Mouse (Mus musculus) kidney, postnatal 36 days (tissue): ENCODE results near the gene Rps28.

ENCODE experiments used
- DNase-seq, 2 experiments: peaks; one replicate each; pipeline ENCODE4 v3.0.0; 2021 to 2022; ENCODE audit warnings: mixed read lengths in 2 of 2

The Rps28 gene

DNA sequence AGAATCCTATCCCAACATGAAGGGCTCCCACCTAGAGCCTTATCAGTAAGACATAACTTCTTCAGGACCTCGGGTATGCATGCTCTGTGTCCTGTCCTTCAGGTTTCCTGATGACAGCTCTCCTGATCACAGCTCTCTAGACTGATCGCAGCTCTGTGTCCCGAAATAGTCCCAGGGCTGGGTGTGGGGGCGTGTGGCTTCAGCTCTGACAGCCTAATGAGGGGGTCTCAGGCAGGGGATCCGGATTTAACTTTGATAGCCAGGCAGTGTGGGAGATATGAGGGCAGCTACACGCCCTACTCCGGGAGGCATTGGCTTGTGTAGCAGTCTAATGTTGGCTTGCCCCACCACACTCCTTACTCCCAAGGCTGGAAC is 13.2 kb downstream of the Rps28 start:
- DNase-seq, result peak in 1 of 2 experiments; percentile 26

DNA sequence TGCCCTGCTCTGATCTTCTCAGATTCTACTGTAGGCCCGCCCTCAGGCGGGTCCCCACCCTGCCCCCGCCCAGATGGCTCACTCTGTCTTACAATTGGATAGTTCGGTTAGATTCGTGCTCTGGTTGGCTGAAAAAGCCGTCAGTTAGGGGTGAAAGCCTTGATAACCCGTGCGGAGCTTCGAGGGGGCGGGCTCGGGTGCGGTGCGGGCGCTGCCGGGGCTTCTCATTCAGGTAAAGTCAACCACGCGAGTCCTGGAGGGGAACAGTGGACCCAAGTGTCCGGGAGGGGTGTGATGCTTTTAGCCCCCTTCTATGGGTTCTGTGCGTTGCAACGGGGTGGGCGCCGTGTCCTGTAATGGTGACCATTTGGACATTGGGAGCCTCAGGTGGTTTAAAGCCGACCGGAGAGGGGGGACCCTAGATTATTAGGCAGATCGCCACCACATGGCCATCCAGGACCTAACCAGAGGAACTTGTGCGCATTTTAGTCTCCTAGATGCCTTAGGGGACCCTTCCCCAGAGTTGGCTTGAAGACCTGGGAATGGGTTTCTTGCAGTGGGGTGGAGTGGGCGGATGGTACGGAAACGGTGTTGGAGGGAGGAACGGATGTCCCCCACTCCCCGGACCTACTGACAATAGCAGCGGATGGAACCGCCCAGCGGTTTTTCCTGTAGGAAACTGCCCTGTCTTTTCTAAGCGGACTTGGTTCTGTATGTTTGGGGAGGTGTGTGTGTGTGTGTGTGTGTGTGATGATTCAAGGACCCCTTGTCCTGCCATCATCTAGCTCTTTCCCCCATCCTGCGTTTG is 13.8 kb downstream of the Rps28 start, which contains the start of gene Kank3:
Gene Kank3, plus strand, starts transcription at position 186 of the 808 bp plus-strand sequence.
- DNase-seq, result peak; percentile 94 to 96

DNA sequence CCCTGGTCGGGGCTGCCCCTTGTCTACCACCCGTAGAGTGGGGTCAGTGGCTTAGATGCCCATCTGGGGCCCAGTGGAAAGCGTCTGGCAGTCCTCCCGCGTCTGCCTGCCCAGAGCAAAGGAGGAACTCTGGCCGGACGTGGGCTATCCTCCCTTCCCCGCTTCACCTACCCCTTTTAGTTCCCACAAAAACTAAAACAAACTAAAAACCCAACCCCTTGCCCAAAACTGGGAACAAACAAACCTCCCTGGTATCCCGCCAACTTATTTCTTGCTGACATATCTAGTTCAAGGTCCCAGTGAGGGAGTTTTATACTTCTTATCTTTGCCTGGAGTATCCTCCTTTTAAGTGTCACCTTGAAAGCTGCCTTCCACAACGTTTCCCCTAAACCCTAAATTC is 16.2 kb downstream of the Rps28 start:
- DNase-seq, result no peak

DNA sequence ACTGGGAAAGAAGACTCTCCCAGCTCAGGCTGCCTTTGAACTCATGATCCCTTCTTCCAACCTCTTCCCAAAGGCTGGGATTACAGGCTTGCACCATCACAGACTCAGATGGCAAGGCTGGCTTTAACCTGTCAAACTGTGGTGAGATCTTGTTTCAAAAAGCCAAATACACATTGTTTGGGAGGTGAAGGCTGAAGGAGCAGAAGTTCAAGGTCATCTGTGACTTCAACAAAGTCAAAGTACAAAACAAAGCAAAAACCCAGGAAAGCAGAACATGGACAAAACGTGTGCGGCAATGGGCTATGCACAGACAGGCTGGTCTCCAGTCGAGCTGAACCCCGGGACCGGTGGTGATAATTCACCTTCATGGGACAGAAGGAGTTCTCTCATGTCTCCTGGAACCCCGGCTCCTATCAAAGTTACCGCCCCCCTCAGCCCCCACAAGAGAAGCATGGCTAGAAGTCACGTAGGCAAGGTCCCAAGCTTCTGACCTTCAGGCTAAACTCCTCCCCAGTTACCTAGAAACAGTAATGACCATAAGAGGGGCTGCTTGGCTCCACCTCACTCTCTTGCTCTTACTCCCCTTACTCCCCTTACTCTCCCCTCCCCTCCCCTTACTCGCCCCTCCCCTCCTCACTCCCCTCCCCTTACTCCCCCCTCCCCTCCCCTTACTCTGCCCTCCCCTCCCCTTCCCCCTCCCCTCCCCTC is 17.0 kb downstream of the Rps28 start:
- DNase-seq, result no peak

DNA sequence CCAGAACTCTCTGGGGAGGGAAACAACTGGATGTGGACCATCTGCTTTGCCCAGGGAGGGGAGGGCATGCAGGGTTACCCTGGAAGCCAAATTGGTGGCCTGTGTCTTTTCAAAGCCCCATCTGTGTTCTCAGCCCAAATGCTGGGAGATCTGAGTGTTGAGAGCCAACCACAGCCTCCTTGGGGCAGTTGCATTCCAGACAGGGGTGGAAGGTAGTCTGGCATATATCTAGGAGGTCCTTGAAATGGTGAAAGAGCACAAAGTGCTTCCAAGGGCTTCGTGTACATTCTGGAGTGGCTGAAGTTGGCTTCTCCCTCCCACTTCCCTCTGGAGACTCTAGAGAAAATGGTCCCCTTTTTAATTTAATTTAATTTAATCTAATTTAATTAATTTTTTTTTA is 19.6 kb downstream of the Rps28 start:
- DNase-seq, result no peak

DNA sequence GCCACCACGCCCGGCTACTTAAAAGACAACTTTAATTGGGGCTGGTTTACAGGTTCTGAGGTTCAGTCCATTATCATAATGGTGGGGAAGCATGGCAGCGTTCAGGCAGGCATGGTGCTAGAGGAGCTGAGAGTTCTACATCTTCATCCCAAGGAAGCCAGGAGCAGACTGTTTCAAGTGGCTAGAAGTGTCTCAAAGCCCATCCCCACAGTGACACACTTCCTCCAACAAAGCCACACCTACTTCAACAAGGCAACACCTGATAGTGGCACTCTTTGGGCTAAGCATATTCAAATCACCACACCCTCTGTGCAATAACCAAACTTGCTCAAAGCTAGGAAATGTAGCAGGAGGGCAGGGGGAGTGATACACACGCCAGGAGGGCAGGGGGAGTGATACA is 20.2 kb downstream of the Rps28 start:
- no peak for DNase-seq

DNA sequence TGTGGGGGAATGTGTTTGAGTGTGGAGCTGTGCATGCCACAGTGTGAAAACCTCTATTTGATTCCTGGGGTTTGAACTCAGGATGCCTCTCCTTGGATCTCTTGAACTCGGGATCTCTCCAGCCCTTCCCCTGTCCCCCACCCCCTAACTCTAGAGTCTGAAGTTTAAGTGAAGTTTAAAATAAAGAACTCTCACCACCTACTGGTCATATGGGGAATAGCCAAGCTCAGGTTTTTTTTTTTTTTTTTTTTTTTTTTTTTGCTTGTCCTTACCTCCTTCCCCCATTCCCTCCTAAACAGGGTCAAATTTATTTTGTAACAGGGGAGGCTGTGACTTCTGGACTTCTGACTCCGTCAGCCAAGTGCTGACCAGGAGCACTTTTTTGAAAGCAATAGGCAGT is 22.1 kb downstream of the Rps28 start:
- no peak for DNase-seq

DNA sequence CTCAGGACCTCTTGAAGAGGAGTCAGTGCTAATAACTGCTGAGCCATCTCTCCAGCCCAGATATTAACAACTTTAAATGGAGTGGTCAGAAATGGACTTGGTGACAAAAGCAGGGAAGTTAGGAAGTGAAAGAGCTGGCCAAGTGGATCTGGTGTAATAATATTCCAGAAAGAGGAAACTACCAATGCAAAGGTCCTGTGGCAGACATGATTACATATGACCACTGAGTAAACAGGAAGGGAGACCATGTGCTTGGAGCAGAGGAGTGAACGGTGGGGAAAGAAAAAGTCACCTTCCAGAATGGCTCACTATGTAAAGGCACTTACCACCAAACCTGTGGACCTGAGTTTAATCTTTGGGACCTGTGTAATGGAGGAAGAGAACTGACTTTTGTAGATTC is 25.1 kb downstream of the Rps28 start:
- DNase-seq, result no peak

DNA sequence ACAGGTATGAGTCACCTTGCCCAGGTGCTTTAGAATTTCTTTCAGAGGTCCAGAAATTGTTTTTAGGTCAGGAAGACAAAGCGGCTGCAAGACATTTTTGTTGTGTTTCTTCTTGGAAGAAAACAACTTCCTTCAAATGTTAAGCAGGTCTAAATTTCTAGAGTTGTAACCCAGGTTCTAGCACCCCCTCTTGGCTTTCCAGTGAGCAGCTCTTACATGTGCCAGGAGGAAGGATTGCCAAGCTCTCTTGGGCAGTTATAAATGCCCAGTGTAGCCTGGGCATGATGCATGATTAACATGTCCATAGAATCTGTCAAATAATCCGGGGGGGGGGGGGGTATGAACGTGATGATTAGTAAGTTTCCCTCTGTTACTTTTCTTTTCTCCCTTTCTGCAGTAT is 26.1 kb downstream of the Rps28 start:
- DNase-seq, result peak; percentile 68 to 79

DNA sequence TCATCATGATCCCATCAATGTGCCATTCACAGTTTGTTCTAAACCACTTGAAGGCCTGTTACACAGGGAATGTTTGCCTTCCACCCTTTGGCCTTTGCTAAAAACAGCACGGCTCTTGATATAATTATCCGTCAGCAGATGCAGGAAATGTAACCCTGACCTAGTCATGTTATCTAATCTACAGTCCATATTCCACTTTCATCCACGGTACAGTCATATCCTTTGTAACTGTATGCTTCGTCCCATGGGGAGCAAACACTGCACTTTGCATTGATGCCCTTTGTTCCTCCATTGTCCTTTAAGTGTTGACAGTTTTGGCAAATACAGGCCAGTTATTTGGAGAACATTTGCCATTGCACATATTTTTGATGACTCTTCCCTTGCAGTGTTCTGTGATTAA is 35.6 kb downstream of the Rps28 start:
- no peak for DNase-seq

DNA sequence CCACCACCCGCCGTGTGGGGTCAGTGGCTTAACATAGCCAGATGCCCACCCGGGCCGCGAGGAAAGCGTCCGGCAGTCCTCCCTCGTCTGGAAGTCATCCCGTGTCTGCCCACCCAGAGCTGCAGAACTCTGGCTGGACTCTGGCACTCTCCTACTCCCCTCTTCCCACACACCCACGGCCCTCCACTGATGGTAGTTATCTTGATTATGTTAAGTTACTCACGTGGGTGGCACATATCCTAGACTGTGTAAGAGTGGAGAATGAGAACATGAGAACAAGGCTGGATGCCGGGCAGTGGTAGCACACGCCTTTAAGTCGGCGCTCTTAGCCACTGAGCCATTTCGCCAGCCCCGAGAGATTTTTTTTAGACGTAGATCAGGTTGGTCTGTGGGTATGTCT is 38.0 kb downstream of the Rps28 start:
- no peak for DNase-seq

DNA sequence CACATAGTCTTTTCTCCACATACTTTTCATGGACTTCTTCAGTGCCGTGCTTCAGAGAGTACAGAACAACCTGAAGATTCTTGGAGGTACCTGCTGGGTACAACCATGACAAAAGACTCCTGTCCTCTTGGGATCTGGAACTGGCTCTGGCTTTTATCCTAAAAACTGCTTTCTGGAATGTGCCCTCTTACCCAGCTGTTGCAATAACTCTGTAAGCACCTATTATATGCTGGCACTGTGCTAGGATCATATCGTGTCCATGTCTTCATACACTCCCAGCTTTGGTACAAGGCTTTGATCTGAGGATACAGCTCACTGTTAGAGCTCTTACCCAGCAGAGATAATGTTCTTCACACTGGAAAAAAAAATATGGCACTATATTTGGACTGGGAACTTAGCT is 39.4 kb downstream of the Rps28 start:
- no peak for DNase-seq

DNA sequence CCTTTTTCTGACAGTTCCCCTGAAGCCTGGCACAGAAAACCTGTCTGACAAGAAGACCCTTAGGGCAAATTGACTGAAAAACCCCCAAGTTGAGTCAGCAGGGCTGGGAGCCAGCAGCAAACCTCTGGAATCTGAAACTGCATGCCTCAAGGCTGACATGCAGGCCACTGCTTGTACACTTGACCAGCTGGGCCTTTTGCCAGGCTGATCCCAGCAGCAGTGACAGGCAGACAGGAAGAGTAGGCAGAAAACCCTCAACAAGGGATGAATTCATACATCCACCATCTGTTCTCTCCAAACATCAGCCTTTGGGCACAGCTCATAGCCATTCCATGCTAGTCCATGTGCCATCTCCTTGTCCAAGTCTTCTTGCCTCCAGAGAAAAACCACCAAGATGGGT is 41.0 kb downstream of the Rps28 start:
- DNase-seq, result peak; percentile 95

DNA sequence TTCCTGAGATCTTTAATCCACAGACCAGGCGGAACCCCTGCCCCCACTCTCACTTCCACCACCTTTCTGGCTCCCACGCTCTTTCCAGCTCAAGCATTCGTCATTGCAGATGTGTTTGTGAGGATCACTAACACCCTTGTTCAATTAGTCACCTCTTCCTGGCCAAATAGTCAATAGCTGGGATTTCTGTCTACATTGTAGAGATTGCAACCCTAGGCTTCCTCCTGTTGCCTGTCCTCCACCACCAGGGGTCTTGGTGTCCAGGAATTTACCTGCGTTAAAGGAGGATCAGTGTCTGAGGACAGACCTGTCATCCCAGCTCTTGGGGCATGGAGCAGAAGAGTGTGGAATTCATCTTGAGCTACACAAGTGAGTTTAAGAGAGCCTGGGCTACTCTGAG is 42.3 kb downstream of the Rps28 start:
- DNase-seq, result no peak

DNA sequence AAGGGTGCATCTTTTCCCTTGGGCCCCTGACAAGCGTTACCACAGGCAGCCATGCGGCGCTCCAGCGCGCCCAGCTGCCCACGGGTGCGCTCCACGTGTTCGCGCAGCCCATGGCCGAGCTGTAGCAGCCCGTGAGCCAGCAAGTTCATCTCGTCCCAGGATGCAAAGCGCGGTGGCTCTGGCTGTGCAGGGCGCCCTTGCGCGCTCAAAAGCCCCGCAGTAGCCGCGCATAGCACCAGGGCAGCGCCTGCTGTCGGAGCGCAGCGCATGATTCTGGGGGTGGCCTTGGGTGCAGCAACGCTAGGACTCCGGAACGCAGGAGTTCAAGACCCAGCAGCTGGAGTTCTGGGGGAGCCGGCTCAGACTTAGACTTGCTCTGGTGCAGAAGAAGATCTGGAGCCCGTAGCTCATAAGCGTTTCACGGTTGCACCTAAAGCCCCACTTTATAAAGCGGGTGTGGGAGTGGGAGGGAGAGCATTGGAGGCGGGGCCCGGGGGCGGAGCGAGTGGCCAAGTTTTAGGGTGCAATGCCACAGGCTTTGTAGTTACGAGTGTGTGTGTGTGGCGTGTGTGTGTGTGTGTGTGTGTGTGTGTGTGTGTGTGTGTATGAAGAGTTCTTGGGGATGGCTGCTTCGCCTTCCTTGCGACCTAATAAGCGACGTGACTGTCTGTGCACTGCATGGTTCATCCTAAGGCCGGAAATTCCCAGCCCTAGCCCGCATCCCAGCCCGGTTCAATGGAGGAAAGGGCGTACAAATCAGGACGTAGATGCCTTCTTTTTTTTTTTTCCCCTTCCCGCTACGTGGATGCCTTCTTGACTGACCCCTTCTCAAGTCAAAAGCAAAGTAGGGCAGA is 43.0 kb downstream of the Rps28 start, which contains the start of gene Angptl4:
Gene Angptl4, minus strand, starts transcription at position 707 of the 854 bp plus-strand sequence.
- DNase-seq, result peak; percentile 85 to 90

DNA sequence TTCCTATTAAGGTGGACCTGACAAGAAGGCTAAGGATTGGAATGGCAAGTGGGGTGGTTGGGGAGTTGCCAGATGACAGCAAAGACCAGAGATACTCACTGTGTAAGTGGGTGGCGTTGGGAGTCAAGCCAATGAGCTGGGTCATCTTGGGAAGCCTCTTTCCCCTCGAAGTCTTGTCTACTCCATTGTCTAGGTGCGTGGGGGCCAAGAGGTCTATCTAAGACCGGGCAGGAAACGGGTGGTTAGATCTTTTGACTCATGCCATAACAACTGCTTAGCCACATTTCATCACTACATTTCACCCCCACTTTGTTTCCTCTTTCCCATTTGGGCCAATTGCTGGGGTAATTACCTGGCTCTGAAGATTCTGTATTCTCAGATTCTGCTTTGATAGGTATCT is 43.9 kb downstream of the Rps28 start:
- peak in 1 of 2 experiments; percentile 64 for DNase-seq

DNA sequence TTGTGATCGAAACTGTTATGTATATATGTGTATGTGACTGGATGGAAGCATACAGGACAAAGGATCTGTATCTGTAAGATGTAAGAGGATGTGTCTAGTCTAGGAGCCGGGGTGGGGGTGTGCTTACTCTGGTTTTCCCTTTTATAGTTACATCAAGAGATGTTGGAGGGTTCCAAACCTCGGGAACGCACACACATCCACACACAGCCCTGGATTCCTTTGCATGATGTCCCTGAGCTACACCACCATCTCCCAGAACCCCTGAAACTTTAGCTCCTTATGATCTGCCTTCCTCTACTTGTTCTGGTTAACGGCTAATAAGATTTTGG is 44.4 kb downstream of the Rps28 start:
- peak in 1 of 2 experiments; percentile 34 for DNase-seq

DNA sequence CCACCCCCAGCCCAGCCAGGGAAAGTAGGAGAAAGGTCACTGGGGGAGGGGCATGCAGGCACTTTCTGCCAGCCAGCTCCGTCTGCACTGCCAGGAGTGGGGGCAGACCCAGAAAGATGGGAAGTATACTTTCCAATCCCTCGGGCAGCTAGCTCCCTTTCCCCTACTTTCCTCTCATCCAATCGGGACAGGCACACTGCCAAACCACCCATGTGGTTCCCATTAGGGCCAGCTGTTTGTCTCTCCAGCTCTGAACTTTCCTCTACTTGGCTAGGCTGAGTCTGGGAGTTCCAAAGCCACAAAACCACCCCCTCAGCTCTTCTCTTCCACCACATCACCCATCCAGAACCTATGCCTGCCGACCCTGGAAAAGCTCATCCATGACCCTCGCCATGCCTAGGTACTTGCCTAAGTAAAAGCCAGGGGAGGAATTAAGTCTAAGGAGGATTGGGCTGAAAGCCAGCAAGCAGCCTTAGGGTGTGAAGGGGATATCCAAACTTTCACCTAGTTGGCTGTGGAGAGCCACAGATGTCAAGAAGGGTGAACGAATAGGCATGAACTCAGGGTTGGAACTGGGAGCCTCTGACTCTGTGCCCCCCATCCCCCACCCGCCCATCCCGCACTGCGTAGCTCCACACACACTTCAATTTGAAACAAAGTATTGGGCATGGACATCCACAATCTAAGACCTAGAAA is 44.9 kb downstream of the Rps28 start:
- peak; percentile 98 to 99 for DNase-seq

DNA sequence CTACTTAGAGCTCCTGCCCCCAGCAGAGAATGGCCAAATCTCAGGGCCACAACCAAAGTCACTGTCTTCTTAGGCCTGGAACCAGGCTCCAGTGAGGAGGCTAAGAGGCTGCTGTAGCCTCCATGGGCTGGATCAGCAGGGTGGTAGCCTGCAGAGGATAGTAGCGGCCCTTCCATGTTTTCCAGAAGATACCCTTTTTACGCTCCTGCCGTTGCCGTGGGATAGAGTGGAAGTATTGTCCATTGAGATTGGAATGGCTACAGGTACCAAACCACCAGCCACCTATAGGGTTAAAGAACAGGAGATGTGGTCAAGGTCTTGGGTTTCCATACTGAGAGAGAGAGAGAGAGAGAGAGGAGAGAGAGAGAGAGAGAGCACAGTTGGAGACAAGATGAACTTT is 49.1 kb downstream of the Rps28 start:
- no peak for DNase-seq

DNA sequence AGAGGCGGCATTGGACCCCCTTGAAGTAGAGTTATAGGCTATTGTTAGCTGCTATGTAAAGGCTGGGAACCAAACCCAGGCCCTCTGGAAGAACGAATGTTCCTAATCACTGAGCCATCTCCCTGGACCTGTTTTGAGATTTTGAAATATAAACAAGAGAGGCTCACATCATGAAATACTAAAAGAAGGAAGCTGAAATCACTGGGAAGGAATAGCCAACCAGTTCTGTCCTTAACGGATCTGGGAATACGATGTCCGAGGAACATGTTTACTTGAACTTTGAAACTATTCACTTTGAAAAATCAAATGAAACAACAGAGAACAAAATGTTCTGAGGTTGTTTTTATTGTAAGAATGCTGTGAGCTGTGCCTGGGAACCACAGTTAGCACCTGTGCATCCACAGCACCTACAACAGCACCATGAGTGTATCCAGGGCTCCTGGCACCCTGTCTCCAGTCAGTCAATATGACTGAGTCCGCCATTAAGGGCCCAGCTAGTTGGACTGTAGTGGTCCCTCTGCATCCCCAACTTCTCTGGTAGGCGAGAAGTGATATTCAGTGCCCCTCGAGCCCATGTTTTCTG is 49.7 kb downstream of the Rps28 start:
- peak; percentile 46 to 66 for DNase-seq

DNA sequence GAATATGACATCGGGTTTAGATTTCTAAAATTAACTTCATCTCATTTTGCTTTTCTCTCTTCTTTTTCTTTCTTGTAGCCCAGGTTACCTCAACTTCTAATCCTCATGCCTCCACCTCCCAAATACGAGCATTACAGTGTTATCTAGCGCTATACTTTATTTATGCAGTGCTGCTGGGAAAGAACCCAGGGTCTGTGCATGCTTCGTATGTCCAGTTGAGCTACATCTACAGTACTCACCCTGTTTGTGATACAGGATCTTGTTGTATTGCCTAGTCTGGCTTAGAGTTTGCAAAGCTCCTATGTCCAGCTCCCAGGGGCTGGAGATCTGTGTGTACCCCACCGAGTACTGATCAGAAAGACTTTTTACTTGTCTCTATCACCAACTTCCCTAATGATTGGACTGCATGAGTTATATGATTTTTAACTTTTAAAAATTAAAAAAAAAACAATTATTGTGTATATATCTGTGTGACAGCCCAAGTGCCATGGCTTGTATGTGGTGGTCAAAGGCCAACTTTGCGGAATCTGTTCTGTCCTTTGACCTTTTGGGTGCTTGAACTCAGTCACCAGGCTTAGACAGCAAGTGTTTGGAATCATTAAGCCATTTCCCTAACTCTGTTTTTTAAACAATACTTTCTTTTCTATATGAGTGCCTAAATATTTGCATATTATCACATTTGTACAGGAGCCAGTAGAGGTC is 50.3 kb downstream of the Rps28 start:
- DNase-seq, result peak; percentile 59 to 65

DNA sequence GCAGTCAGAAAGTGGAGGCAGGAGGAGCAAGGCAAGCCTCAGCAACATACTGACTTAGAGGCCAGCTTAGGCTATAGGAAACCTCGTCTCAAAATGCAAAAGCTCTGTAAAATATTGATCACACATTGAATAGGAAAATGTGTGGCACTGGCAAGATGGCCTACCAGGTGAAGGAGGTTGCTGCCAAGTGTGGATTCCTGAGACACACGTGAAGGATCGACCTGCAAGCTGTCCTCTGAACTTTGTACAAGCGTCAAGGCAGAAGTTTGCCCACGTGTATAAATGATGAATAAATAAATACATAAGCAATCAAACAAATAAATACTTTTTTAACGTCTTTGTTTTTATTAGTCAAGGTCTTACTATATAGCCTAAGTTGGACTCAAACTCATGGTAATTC is 50.9 kb downstream of the Rps28 start:
- DNase-seq, result peak; percentile 48 to 68
